Mouse (Mus musculus) hindbrain, embryonic 16.5 days (tissue): Measurements from ENCODE around the gene Iqch. TPM values are rescaled to one million over a fixed set of nuclear protein-coding genes. Genes with fewer than 3 reads are reported as not detected.

Experiments
- ATAC-seq: fragments of 200-750 bp; cut with Nextera tagmentation; 2 replicates; pipeline ENCODE4 v1.8.0; 2017; ENCODE audit warnings: moderate TSS enrichment, moderate library complexity
- H3K27ac ChIP-seq: fragments of 300-500 bp; sonication (generic); 2 replicates; pipeline ENCODE4 v1.5.1; 2014; ENCODE audit warnings: low read depth, mild to moderate bottlenecking, control low read depth, low read length, moderate library complexity
- H3K27me3 ChIP-seq: fragments of 300-500 bp; sonication (generic); replicated peaks from 2 replicates; pipeline ENCODE4 v1.6.1; 2014; ENCODE audit warnings: low read length; ENCODE audit not compliant: control insufficient read depth, insufficient read depth
- H3K36me3 ChIP-seq: fragments of 300-500 bp; sonication (generic); 2 replicates; pipeline ENCODE4 v1.6.1; 2014; ENCODE audit warnings: mild to moderate bottlenecking, low read length, moderate library complexity, mixed read lengths; ENCODE audit not compliant: control insufficient read depth, insufficient read depth
- H3K4me1 ChIP-seq: fragments of 300-500 bp; sonication (generic); 2 replicates; pipeline ENCODE4 v1.6.1; 2014; ENCODE audit warnings: low read depth, low read length; ENCODE audit not compliant: control insufficient read depth, insufficient read depth
- H3K4me2 ChIP-seq: fragments of 300-500 bp; sonication (generic); 2 replicates; pipeline ENCODE4 v1.6.1; 2014; ENCODE audit warnings: mild to moderate bottlenecking, low read length, control low read depth, moderate library complexity
- H3K4me3 ChIP-seq: fragments of 300-500 bp; sonication (generic); 2 replicates; pipeline ENCODE4 v1.5.1; 2014; ENCODE audit warnings: mild to moderate bottlenecking, low read length, control low read depth, moderate library complexity
- H3K9ac ChIP-seq: fragments of 300-500 bp; sonication (generic); 2 replicates; pipeline ENCODE4 v1.6.1; 2014; ENCODE audit warnings: low read depth, mild to moderate bottlenecking, control low read depth, low read length, moderate library complexity
- H3K9me3 ChIP-seq: fragments of 300-500 bp; sonication (generic); 2 replicates; pipeline ENCODE4 v1.6.1; 2014; ENCODE audit warnings: mild to moderate bottlenecking, low read length, moderate library complexity; ENCODE audit not compliant: control insufficient read depth
- WGBS: fragments of 180-500 bp; shearing (Covaris S2); extraction: QIAGEN DNeasy Blood & Tissue Kit; methylation state at CpG from one replicate; pipeline ENCODE4 v1.1.7; 2014; 5-methylcytosine and 5-hydroxymethylcytosine counted together
- polyA plus RNA-seq: library from polyadenylated mRNA; unstranded; fragments of >200 nt; fragmentation: Nextera tagmentation; extraction: Ambion mirVana; gene quantifications from 2 replicates; pipeline ENCODE4 v1.2.1, GENCODE M21; 2015

Iqch gene
- polyA plus RNA-seq, 1 experiment from 2014 or later = 0.14 TPM

DNA sequence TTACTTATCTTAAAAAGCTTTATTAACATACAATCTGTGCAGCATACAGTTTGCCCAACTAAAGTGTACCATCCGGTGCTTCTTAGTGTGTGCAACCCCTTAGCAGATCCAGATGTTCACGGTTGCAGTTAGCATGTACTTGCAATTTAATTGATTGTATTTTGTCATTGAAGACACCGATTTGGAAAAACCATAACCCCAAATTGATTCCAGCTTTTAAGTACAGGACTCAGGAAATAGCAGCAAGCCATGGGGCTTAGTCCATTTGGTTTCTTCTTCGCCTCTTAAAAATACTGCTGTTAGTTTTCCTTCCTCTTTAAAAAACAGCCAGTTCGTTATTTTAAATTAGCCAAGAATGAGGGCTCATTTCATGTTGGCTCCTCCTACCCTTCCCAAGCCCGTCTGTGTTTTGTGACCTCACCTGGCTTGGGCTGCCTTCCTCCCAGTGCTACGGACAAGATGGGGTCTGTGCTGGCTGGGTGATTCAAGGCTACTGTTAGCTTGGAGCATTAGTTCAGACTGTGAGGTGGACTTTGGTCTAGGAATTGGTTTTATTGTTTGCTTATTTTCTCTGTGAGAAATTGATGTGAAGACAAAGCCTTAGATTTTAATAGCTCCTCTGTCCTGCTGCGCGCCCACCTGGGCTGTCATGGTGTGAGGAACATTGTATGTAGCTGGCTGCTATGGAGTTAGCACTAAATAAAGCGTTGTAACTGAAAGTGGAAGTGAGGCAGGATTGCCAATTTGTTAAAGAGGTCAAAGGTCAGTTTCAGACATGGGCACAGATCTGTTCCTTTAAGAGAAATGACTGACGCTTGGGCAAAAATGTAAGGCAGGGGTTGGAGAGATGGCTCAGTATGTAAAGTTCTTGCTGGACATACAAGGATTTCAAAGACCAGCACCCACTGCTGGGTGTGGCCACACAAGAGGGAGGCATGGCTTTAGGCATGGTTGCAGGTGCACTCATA, 12.0 kb upstream of the Iqch start:
- peaks cover 22% of the 10 kb centered on the region for H3K4me1 ChIP-seq
- no peak overlapping the region for H3K4me2 ChIP-seq
- ATAC-seq = no peak
- no peak overlapping the region for H3K9ac ChIP-seq
- WGBS = 83% methylated on average over 11 of the region's 11 CpGs
- H3K36me3 ChIP-seq = peaks cover 10% of the 10 kb centered on the region; the same call in 1 of the 2 replicates
- H3K27ac ChIP-seq = no peak overlapping the region
- H3K9me3 ChIP-seq = no peaks in the 10 kb centered on the region
- H3K4me3 ChIP-seq = no peak overlapping the region
- H3K27me3 ChIP-seq = no peaks in the 10 kb centered on the region

- no peaks in the 10 kb centered on the region for H3K27me3 ChIP-seq
- peak; percentile 55; the same call in 1 of the 2 replicates for ATAC-seq
- no peak overlapping the region for H3K27ac ChIP-seq
- H3K4me2 ChIP-seq = no peak overlapping the region; the same call in 1 of the 2 replicates
- H3K4me1 ChIP-seq = peaks cover 22% of the 10 kb centered on the region
- WGBS = 21% methylated on average over 1 of the region's 1 CpGs
- no peaks in the 10 kb centered on the region for H3K9me3 ChIP-seq
- H3K9ac ChIP-seq = no peak overlapping the region
- H3K36me3 ChIP-seq = peaks cover 10% of the 10 kb centered on the region; the same call in 1 of the 2 replicates
- no peak overlapping the region for H3K4me3 ChIP-seq
These were observed 11.3 kb upstream of the Iqch start for GRCm38 (mm10) chr9:63613569-63613968.

DNA sequence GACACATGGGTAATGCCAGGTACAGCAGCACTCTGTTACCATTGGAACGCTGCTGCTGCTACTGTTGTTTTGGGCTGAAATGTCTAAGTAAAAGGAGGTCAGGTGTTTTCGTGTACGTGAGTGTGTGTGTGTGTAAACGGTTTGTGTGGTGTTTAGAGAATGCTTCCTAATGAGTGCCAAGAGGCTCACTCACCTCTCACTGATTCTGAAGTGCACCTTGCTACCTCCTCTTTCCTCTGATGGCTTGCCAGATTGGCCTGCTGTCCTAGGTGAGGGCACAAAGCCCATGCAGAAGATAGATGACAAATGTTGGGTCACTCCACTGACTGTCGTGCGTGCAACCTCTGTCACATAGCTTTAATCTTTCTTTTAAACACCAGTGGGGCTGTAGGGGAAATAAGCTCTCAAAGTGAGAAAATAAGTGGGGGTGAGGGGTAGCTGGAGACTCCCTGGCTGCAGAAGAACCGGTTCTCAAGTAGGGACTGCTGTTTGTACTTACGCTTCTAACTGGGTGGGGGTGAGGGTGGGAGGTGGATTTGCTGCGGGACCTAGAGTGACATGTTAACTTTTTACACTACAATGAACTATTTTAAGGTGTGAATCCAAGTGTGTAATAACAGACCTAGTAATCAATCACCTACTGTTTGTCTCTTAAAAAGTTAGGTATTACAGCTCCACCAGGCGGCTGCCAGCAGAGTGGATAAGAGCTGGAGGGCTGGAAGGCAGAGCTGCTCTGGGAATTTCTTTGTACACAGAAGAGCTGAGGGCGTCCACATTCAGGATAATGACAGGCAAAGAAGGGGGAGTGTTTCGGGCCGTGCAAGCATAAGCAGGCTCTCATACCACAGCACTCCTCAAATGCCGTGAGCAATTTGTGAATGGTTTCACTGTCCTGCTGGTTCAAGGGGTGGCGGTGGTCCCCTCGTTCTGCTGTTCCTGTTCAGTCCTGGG, 10.5 kb upstream of the Iqch start:
- no peak overlapping the region for H3K9ac ChIP-seq

DNA sequence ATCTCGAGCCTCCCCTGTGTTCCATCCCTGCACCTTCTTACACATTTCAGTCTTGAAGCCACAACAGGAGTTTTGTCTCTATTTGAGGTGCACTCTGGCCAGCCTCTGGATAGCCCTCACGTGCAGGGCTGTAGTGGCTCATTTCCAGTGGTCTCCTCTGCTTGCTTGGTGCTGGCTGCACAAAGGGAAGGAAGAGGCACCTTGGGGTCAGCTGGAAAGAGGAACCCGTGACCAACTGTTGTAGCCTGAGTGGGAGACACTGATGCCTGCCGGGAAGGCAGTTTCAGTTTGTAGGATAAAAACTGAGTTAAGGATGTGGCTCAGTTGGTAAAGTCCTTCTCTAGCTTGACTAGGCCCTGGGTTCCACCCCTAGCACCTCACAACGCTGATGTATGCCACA, 9.7 kb upstream of the Iqch start:
- no peaks in the 10 kb centered on the region for H3K27me3 ChIP-seq
- H3K4me1 ChIP-seq = peaks cover 22% of the 10 kb centered on the region
- WGBS = 68% methylated on average over 5 of the region's 5 CpGs

More for the DNA sequence above, 10.5 kb upstream of the Iqch start:
- peak; percentile 83 for ATAC-seq
- Histone ChIP-seq H3K36me3 (peaks cover 9% of the 10 kb centered on the region; the same call in 1 of the 2 replicates), H3K4me3 (no peak overlapping the region), H3K4me1 (peaks cover 22% of the 10 kb centered on the region), H3K4me2 (peak overlapping the region; percentile 7; the same call in 1 of the 2 replicates), H3K9me3 (no peaks in the 10 kb centered on the region), H3K27me3 (no peaks in the 10 kb centered on the region), H3K27ac (no peak overlapping the region)
- WGBS = 46% methylated on average over 16 of the region's 16 CpGs

DNA sequence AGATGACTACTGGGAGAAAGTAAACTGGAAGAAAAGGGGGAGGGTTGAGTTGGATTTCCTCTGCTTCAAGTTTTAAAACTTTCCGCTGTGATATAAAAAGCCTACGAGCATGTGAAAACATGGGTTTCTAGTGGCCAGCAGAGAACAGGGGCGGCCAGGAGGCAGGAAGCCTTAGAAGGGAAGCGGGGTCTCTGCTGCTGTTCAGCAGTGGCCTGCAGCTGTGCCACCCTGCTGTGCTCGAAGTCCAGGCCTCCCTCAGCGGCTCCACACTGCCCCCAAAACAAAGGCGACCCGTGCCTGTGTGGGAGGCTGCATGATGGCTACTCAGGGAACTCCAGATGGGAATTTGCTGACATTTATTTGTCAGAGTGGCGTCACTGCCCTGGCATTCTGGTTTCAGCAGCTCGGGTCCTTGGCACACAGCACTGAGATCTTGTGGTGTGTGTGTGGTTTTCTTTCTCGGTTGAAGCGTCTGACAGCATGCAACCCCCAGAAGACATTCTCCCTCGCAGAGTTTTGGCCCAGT, 8.6 kb upstream of the Iqch start:
- peak; percentile 50; the same call in 1 of the 2 replicates for ATAC-seq
- no peak overlapping the region for H3K4me3 ChIP-seq
- H3K27me3 ChIP-seq = no peaks in the 10 kb centered on the region
- no peak overlapping the region; the same call in 1 of the 2 replicates for H3K9ac ChIP-seq
- H3K4me2 ChIP-seq = peak overlapping the region; percentile 11; the same call in 1 of the 2 replicates
- no peaks in the 10 kb centered on the region for H3K9me3 ChIP-seq
- H3K4me1 ChIP-seq = peaks cover 22% of the 10 kb centered on the region
- no peaks in the 10 kb centered on the region for H3K36me3 ChIP-seq
- WGBS = 18% methylated on average over 13 of the region's 13 CpGs
- no peak overlapping the region for H3K27ac ChIP-seq

More for the DNA sequence above, 9.7 kb upstream of the Iqch start:
- H3K4me3 ChIP-seq = no peak overlapping the region
- no peak overlapping the region for H3K4me2 ChIP-seq
- H3K27ac ChIP-seq = no peak overlapping the region
- H3K36me3 ChIP-seq = 0 out of 2 replicates have a peak, but pooled peaks cover 2% of the 10 kb centered on the region
- H3K9me3 ChIP-seq = no peaks in the 10 kb centered on the region
- no peak overlapping the region for H3K9ac ChIP-seq
- ATAC-seq = no peak

DNA sequence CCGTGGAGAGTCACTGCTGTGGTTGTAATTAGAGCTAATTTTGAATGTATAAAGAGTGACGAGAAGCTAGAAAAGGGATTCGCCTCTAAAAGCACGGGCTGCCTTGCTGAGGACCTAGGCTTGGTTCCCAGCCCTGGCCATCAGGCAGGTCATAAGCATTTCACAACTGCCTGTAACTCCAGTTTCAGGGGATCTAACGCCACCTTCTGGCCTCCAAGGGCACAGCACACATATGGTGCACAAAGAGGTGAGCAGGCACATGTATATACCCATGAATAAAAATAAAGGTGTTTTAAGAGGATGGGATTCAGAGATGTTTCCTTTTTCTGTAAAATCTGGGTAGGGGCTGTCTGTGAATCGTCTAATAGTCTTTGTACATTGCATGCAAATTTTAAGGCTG, 7.9 kb upstream of the Iqch start:
- H3K4me1 ChIP-seq = peaks cover 22% of the 10 kb centered on the region
- no peak for ATAC-seq

GRCm38 (mm10) chr9:63609776-63610175, 7.5 kb upstream of the Iqch start:
- ATAC-seq = no peak
- no peak overlapping the region for H3K27ac ChIP-seq
- no peak overlapping the region for H3K4me3 ChIP-seq
- H3K27me3 ChIP-seq = no peaks in the 10 kb centered on the region
- WGBS = 93% methylated on average over 2 of the region's 2 CpGs
- peaks cover 22% of the 10 kb centered on the region for H3K4me1 ChIP-seq
- H3K36me3 ChIP-seq = no peaks in the 10 kb centered on the region
- H3K9ac ChIP-seq = no peak overlapping the region
- H3K9me3 ChIP-seq = no peaks in the 10 kb centered on the region
- no peak overlapping the region for H3K4me2 ChIP-seq

More for the DNA sequence above, 7.9 kb upstream of the Iqch start:
- Histone ChIP-seq H3K4me2 (no peak overlapping the region), H3K27ac (no peak overlapping the region), H3K9ac (no peak overlapping the region), H3K4me3 (no peak overlapping the region), H3K9me3 (no peaks in the 10 kb centered on the region), H3K27me3 (no peaks in the 10 kb centered on the region), H3K36me3 (no peaks in the 10 kb centered on the region)
- 86% methylated on average over 6 of the region's 6 CpGs for WGBS

DNA sequence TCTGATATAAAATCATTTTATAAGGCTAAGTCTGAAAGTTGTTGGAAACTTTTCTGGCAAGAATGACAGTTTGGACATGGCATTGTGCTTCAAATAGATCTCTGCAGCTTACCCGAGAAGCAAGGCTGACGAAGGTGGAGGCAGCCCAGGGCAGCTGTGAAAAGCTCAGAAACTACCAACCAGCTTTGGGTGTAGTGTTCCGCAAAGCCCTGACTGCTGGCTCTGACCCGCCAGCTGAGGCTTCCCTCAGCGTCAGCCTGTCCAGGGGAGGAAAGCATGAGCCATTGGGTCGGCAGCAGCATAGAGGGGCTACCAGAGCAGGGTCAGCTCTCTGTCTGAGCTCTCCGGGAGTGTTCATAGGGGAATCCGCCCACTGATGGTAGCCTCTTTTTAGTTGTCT, 7.0 kb upstream of the Iqch start:
- Histone ChIP-seq H3K9ac (no peak overlapping the region), H3K4me2 (no peak overlapping the region), H3K4me3 (no peak overlapping the region), H3K36me3 (no peaks in the 10 kb centered on the region), H3K27ac (no peak overlapping the region), H3K9me3 (no peaks in the 10 kb centered on the region), H3K27me3 (no peaks in the 10 kb centered on the region), H3K4me1 (peaks cover 24% of the 10 kb centered on the region)
- 71% methylated on average over 8 of the region's 8 CpGs for WGBS
- ATAC-seq = no peak
